Mouse (Mus musculus) fibroblast of lung, adult 2 months (primary cell): ENCODE measurements around the gene Actl10.

ENCODE experiments used
- DNase-seq: peaks from one replicate; pipeline ENCODE4 v3.0.0-alpha.2; 2011; ENCODE audit warnings: low read depth

The Actl10 gene

GRCm38 (mm10) chr2:154583906-154584872 lies 32.6 kb downstream of the Actl10 start:
- DNase-seq: no peak

GRCm38 (mm10) chr2:154584931-154585601 lies 33.5 kb downstream of the Actl10 start:
- no peak for DNase-seq

GRCm38 (mm10) chr2:154586405-154586804 lies 34.8 kb downstream of the Actl10 start:
- DNase-seq: no peak

- no peak for DNase-seq
Observed at GRCm38 (mm10) chr2:154589051-154589450, 37.5 kb downstream of the Actl10 start.

- no peak for DNase-seq
Observed at GRCm38 (mm10) chr2:154591239-154591638, 39.7 kb downstream of the Actl10 start.

- no peak for DNase-seq
Observed at GRCm38 (mm10) chr2:154593025-154593424, 41.4 kb downstream of the Actl10 start.

- no peak for DNase-seq
Observed at GRCm38 (mm10) chr2:154595775-154596174, 44.2 kb downstream of the Actl10 start.

- no peak for DNase-seq
Observed at GRCm38 (mm10) chr2:154597399-154597798, 45.8 kb downstream of the Actl10 start.

- no peak for DNase-seq
Observed at GRCm38 (mm10) chr2:154600586-154600985, 49.0 kb downstream of the Actl10 start.

GRCm38 (mm10) chr2:154601324-154601723 lies 49.7 kb downstream of the Actl10 start:
- DNase-seq: no peak
